In the genomic region with DNA sequence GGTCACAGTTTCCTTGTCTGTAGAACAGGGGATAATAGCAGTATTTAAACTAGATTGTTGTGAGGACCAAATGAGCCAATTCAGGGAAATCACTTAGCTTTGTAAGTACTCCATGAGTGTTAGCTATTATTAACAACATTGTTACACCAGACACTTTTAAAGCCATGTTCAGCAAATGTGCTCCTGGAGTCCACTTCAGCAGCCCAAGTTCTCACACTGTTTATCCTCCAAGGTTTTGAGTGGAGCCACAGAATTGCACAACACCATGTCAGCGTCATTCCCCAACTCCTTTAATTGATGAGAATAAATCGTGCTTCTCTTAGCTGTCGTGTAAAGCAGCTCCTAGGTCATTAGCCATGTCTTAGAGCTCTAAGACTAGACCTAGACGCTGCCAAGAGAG, we compare ENCODE assay signal across 21 mouse cellular contexts. TPM values are rescaled to one million over a fixed set of nuclear protein-coding genes. Genes with fewer than 3 reads are reported as not detected.
A peak's percentile ranks its signal among the peaks of the same experiment; 100 is the strongest.
DNase-seq lines count a peak whose midpoint lies in the region; ATAC-seq and TF ChIP-seq lines count a peak whose summit lies in the region.
"Had no signal": no experiment of that assay in that cellular context is flagged by ENCODE, and none has a peak within 500 bp of the region (broad histone marks: within the 10 kb centered on the region; RNA-seq: fewer than 3 reads in every experiment).

No protein-coding gene starts in this region.

- no peaks in the 10 kb centered on the region for H3K36me3 ChIP-seq in lung, postnatal 0 days (ENCODE audit: insufficient read depth, low read length)
- no peaks in the 10 kb centered on the region for H3K36me3 ChIP-seq in myocyte (ENCODE audit: control insufficient read depth, insufficient read depth)
- no peaks in the 10 kb centered on the region for H3K36me3 ChIP-seq in thymus, adult 2 months (ENCODE audit: control insufficient read depth, insufficient read depth, low read length)
- H3K36me3 ChIP-seq in forebrain, embryonic 10.5 days (replicated peaks), result no peaks in the 10 kb centered on the region
- H3K36me3 ChIP-seq: embryonic facial prominence, embryonic 15.5 days; hindbrain, embryonic 13.5 days; limb, embryonic 10.5 days; liver, embryonic 15.5 days; midbrain, embryonic 12.5 days had no signal

- no peak overlapping the region for H3K27ac ChIP-seq in lung, postnatal 0 days (ENCODE audit: low read length)
- no peak overlapping the region for H3K27ac ChIP-seq in thymus, adult 2 months (ENCODE audit: control insufficient read depth, insufficient read depth, low read length)
- no peak overlapping the region for H3K27ac ChIP-seq in forebrain, embryonic 10.5 days
- H3K27ac ChIP-seq: embryonic facial prominence, embryonic 15.5 days; limb, embryonic 10.5 days; liver, embryonic 15.5 days had no signal

- H3K9me3 ChIP-seq in lung, postnatal 0 days (ENCODE audit: low read length), result no peaks in the 10 kb centered on the region
- H3K9me3 ChIP-seq in forebrain, embryonic 10.5 days, result no peaks in the 10 kb centered on the region
- H3K9me3 ChIP-seq: embryonic facial prominence, embryonic 15.5 days; hindbrain, embryonic 13.5 days; limb, embryonic 10.5 days; liver, embryonic 15.5 days; midbrain, embryonic 12.5 days had no signal

- TF ChIP-seq POLR2A in myocyte (IDR thresholded peaks at IDR 0.05; ENCODE audit: insufficient read length, low read depth), result no peak
- no peak for TF ChIP-seq POLR2A in thymus, adult 2 months (IDR thresholded peaks at IDR 0.05; ENCODE audit: control insufficient read depth, extremely low read depth, insufficient read depth, low read length, poor library complexity)

- 27% methylated on average over 4 of the region's 4 CpGs for WGBS in lung, postnatal 0 days
- WGBS in thymus, adult 2 months, result 90% methylated on average over 4 of the region's 4 CpGs
- WGBS in forebrain, embryonic 10.5 days, result 79% methylated on average over 4 of the region's 4 CpGs

- TF ChIP-seq CTCF in lung, postnatal 0 days (IDR thresholded peaks at IDR 0.05), result no peak
- no peak for TF ChIP-seq CTCF in thymus, adult 2 months (IDR thresholded peaks at IDR 0.05; ENCODE audit: borderline replicate concordance, control insufficient read depth, extremely low read depth, insufficient read depth, low read length, poor library complexity)

- H3K9ac ChIP-seq in lung, postnatal 0 days (replicated peaks; ENCODE audit: low read depth), result no peak overlapping the region
- H3K9ac ChIP-seq: embryonic facial prominence, embryonic 15.5 days; hindbrain, embryonic 13.5 days; liver, embryonic 15.5 days; midbrain, embryonic 12.5 days had no signal

- no peaks in the 10 kb centered on the region for H3K27me3 ChIP-seq in lung, postnatal 0 days (replicated peaks; ENCODE audit: insufficient read depth, low read length)
- no peaks in the 10 kb centered on the region for H3K27me3 ChIP-seq in myocyte (ENCODE audit: control insufficient read depth, insufficient read depth, insufficient read length)
- H3K27me3 ChIP-seq in thymus, adult 2 months (ENCODE audit: control insufficient read depth, insufficient read depth, low read length), result no peaks in the 10 kb centered on the region
- no peaks in the 10 kb centered on the region for H3K27me3 ChIP-seq in forebrain, embryonic 10.5 days (ENCODE audit: poor library complexity, severe bottlenecking)
- H3K27me3 ChIP-seq: embryonic facial prominence, embryonic 15.5 days; hindbrain, embryonic 13.5 days; liver, embryonic 15.5 days; midbrain, embryonic 12.5 days had no signal

- peak; percentile 26 to 45 for DNase-seq in adrenal gland, postnatal 36 days
- no peak for DNase-seq in adrenal gland, postnatal 10 days
- DNase-seq in adipocyte (ENCODE audit: low spot score), result peak; percentile 18
- peak; percentile 90 for DNase-seq in lung, postnatal 0 days (ENCODE audit: low spot score)
- no peak for DNase-seq in thymus, adult 2 months
- DNase-seq in forebrain, embryonic 10.5 days (ENCODE audit: extremely low spot score, low spot score), result no peak
- DNase-seq: cerebellum, adult 9-10 months; gastrocnemius, postnatal 14 days; heart, postnatal 36 days; kidney, adult 18-20 months; kidney, postnatal 4 days; liver; right cerebral cortex, postnatal 14 days; thymus, postnatal 14 days had no signal

- H3K4me1 ChIP-seq in lung, postnatal 0 days (ENCODE audit: insufficient read depth, low read depth, low read length), result no peaks in the 10 kb centered on the region
- H3K4me1 ChIP-seq in thymus, adult 2 months (replicated peaks; ENCODE audit: control insufficient read depth, insufficient read depth, low read length), result no peaks in the 10 kb centered on the region
- H3K4me1 ChIP-seq in forebrain, embryonic 10.5 days, result peaks cover 18% of the 10 kb centered on the region
- H3K4me1 ChIP-seq: embryonic facial prominence, embryonic 15.5 days; liver, embryonic 15.5 days had no signal

- ATAC-seq in lung, postnatal 0 days, result peak; percentile 96
- ATAC-seq: forebrain, embryonic 16.5 days had no signal

- H3K79me2 ChIP-seq in myocyte (ENCODE audit: control insufficient read depth, insufficient read depth), result no peaks in the 10 kb centered on the region

- H3K4me2 ChIP-seq in lung, postnatal 0 days (replicated peaks; ENCODE audit: low read depth, low read length), result no peak overlapping the region
- H3K4me2 ChIP-seq in myocyte (ENCODE audit: low read depth), result no peak overlapping the region
- H3K4me2 ChIP-seq: embryonic facial prominence, embryonic 15.5 days; hindbrain, embryonic 13.5 days; liver, embryonic 15.5 days; midbrain, embryonic 12.5 days had no signal

- TF ChIP-seq EP300 in lung, postnatal 0 days (IDR thresholded peaks at IDR 0.05), result peak; percentile 89

- H3K4me3 ChIP-seq in lung, postnatal 0 days (ENCODE audit: low read depth, low read length), result no peak overlapping the region
- H3K4me3 ChIP-seq in myocyte, result no peak overlapping the region
- no peak overlapping the region for H3K4me3 ChIP-seq in thymus, adult 2 months (ENCODE audit: control insufficient read depth, insufficient read depth, low read length)
- H3K4me3 ChIP-seq in forebrain, embryonic 10.5 days, result no peak overlapping the region
- H3K4me3 ChIP-seq: embryonic facial prominence, embryonic 15.5 days; hindbrain, embryonic 13.5 days; limb, embryonic 10.5 days; liver, embryonic 15.5 days; midbrain, embryonic 12.5 days had no signal

- H3ac ChIP-seq in myocyte (ENCODE audit: control insufficient read depth, insufficient read length), result no peak overlapping the region

TF ChIP-seq in myocyte, 11 proteins besides CTCF, POLR2A, EP300 and RAD21:
- TF ChIP-seq CEBPB (IDR thresholded peaks at IDR 0.05; ENCODE audit: insufficient read depth, poor library complexity, severe bottlenecking) (peak; percentile 62; the same call in 1 of the 2 replicates), REST (IDR thresholded peaks at IDR 0.05; ENCODE audit: insufficient read depth, insufficient read length) (no peak)

RNA-seq across cellular contexts. Expression of gene Kat6b, which starts 8.9 kb away (rescaled TPM):
- total RNA-seq in adrenal gland, postnatal 36 days (2021), result 10 to 100 TPM; 42.5 to 47.8 TPM
- 10 to 100 TPM; 31.7 to 51.3 TPM for total RNA-seq in adrenal gland, postnatal 10 days (2021)
- polyA plus RNA-seq in lung, postnatal 0 days (2015; fragmentation: Nextera tagmentation; extraction: Ambion mirVana), result 5.3 and 6.1 TPM in 2 replicates
- polyA plus RNA-seq in myocyte (2012; fragmentation: generic; extraction: Trizol), result 3.9 TPM
- 16.6 and 19.8 TPM in 2 replicates for polyA plus RNA-seq in thymus, adult 2 months (2012; rRNA removed)
- polyA plus RNA-seq in forebrain, embryonic 10.5 days (2016; fragmentation: Nextera tagmentation; extraction: Ambion mirVana), result 15.6 and 18.4 TPM in 2 replicates

Comparison
In these comparisons a context has a peak if more than half of its experiments do, and no peak if none do; other contexts are left out.
1. DNase-seq: peak in adrenal gland, postnatal 36 days (2 of 2), adipocyte (single experiment) and lung, postnatal 0 days (single experiment); none in adrenal gland, postnatal 10 days (single experiment), thymus, adult 2 months (single experiment) and forebrain, embryonic 10.5 days (single experiment).